Mouse (Mus musculus): ENCODE measurements around the gene 4932414N04Rik. TPM values are rescaled to one million over a fixed set of nuclear protein-coding genes. Genes with fewer than 3 reads are reported as not detected.

4932414N04Rik gene
- total RNA-seq, 2 experiments from 2014 or later = 0.35 TPM; not detected in 1

GRCm38 (mm10) chr2:68797106-68797505 lies 140.8 kb downstream of the 4932414N04Rik start:
- DNase-seq (ENCODE audit: low spot score in 2 of 2) = no peak
- intact Hi-C loops (cut with DNase I) = no loop called here

Other genes starting within 250 kb of the 4932414N04Rik start
- 10 to 100 TPM; 77.5 to 80.1 TPM for gene Stk39, start 184.2 kb upstream of the 4932414N04Rik start, total RNA-seq (2021)
- gene 4933409G03Rik, start 74.1 kb upstream of the 4932414N04Rik start, total RNA-seq (2021) = not detected
- gene Cers6, start 205.0 kb downstream of the 4932414N04Rik start, total RNA-seq (2021) = 10 to 100 TPM; 54.1 to 84.6 TPM

Data from left cerebral cortex, postnatal 36 days (tissue).